Mouse (Mus musculus) liver, embryonic 13.5 days (tissue): ENCODE data around the gene Hnrnpab. TPM values are rescaled to one million over a fixed set of nuclear protein-coding genes. Genes with fewer than 3 reads are reported as not detected.
"Not testable (repeated sequence)": the region's sequence is repeated elsewhere in the genome, so short reads cannot be mapped to it uniquely, and the experiment has no call there.

Source experiments
- ATAC-seq: fragments of 200-750 bp; cut with Nextera tagmentation; 2 replicates; pipeline ENCODE4 v1.8.0; 2017; ENCODE audit warnings: low read depth, mild to moderate bottlenecking, moderate number of reproducible peaks, moderate library complexity
- DNase-seq: peaks from one replicate; pipeline ENCODE4 v3.0.0; 2022
- H3K27ac ChIP-seq: fragments of 300-500 bp; sonication (generic); 2 replicates; pipeline ENCODE4 v1.5.1; 2015; ENCODE audit warnings: moderate library complexity, mild to moderate bottlenecking, inconsistent platforms
- H3K27me3 ChIP-seq: fragments of 300-500 bp; sonication (generic); 2 replicates; pipeline ENCODE4 v1.6.1; 2015; ENCODE audit warnings: mild to moderate bottlenecking, inconsistent platforms
- H3K36me3 ChIP-seq: fragments of 300-500 bp; sonication (generic); 2 replicates; pipeline ENCODE4 v1.6.1; 2015; ENCODE audit warnings: mild to moderate bottlenecking, inconsistent platforms
- H3K4me1 ChIP-seq: fragments of 300-500 bp; sonication (generic); replicated peaks from 2 replicates; pipeline ENCODE4 v1.6.1; 2015; ENCODE audit warnings: inconsistent platforms
- H3K4me2 ChIP-seq: fragments of 300-500 bp; sonication (generic); 2 replicates; pipeline ENCODE4 v1.6.1; 2015; ENCODE audit warnings: inconsistent platforms, mild to moderate bottlenecking, moderate library complexity
- H3K4me3 ChIP-seq: fragments of 300-500 bp; sonication (generic); replicated peaks from 2 replicates; pipeline ENCODE4 v1.5.1; 2015; ENCODE audit warnings: mild to moderate bottlenecking, inconsistent platforms
- H3K9ac ChIP-seq: fragments of 300-500 bp; sonication (generic); 2 replicates; pipeline ENCODE4 v1.6.1; 2015; ENCODE audit warnings: mild to moderate bottlenecking, inconsistent platforms
- H3K9me3 ChIP-seq: fragments of 300-500 bp; sonication (generic); replicated peaks from 2 replicates; pipeline ENCODE4 v1.6.1; 2016; ENCODE audit warnings: inconsistent platforms
- WGBS: fragments of 180-500 bp; shearing (Covaris S2); methylation state at CpG from one replicate; pipeline ENCODE4 v1.1.7; 2015; ENCODE audit not compliant: insufficient replicate concordance; 5-methylcytosine and 5-hydroxymethylcytosine counted together
- polyA plus RNA-seq: library from polyadenylated mRNA; unstranded; fragments of >200 nt; fragmentation: Nextera tagmentation; extraction: Ambion mirVana; gene quantifications from 2 replicates; pipeline ENCODE4 v1.2.1, GENCODE M21; 2015

Gene Hnrnpab
- polyA plus RNA-seq, 1 experiment from 2014 or later: 250 TPM

DNA sequence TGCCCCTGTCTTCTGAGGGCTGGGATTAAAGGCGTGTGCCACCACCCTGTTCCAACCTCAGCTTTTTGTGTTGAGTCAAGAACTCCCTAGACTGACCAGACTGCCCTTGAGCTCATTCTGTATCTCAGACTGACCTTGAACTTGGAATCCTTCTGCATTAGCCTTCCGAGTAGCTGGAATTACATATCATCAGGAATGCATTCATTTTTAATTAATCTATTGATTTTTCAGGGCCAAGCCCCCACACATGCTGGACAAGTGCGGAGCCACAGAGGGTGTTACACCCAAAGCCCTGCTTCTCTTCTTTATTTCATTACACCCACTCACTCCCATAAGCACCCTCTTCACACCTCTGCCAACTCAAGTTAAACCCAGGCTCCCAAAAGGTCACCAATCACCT, 27.1 kb upstream of the Hnrnpab start:
- Histone ChIP-seq H3K27ac (peak overlapping the region; percentile 91), H3K4me3 (no peak overlapping the region), H3K4me1 (peaks cover 71% of the 10 kb centered on the region), H3K27me3 (0 out of 2 replicates have a peak, but pooled peaks cover 2% of the 10 kb centered on the region), H3K9ac (peak overlapping the region; percentile 24; the same call in 1 of the 2 replicates), H3K9me3 (no peaks in the 10 kb centered on the region), H3K36me3 (peaks cover 12% of the 10 kb centered on the region), H3K4me2 (no peak overlapping the region)
- 90% methylated on average over 3 of the region's 3 CpGs for WGBS
- ATAC-seq (no peak), DNase-seq (no peak)

DNA sequence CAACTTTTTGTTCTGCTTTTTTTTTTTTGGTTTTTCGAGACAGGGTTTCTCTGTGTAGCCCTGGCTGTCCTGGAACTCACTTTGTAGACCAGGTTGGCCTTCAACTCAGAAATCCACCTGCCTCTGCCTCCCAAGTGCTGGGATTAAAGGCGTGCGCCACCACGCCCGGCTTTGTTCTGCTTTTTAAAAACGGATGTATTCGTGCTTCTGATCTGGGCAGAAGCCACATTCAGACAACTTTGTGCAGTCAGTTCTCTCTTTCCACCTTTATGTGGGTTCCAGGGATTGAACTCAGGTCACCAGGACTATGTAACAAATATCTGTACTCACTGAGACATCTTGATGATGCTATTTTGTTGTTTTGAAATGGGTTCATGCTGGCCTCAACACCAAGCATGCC, 26.6 kb upstream of the Hnrnpab start:
- Histone ChIP-seq H3K36me3 (peaks cover 17% of the 10 kb centered on the region), H3K4me1 (peaks cover 67% of the 10 kb centered on the region)
- not testable (repeated sequence) for H3K4me3 ChIP-seq, H3K9ac ChIP-seq, H3K27ac ChIP-seq, H3K27me3 ChIP-seq, H3K4me2 ChIP-seq, DNase-seq, H3K9me3 ChIP-seq, ATAC-seq
- WGBS: 66% methylated on average over 7 of the region's 7 CpGs

DNA sequence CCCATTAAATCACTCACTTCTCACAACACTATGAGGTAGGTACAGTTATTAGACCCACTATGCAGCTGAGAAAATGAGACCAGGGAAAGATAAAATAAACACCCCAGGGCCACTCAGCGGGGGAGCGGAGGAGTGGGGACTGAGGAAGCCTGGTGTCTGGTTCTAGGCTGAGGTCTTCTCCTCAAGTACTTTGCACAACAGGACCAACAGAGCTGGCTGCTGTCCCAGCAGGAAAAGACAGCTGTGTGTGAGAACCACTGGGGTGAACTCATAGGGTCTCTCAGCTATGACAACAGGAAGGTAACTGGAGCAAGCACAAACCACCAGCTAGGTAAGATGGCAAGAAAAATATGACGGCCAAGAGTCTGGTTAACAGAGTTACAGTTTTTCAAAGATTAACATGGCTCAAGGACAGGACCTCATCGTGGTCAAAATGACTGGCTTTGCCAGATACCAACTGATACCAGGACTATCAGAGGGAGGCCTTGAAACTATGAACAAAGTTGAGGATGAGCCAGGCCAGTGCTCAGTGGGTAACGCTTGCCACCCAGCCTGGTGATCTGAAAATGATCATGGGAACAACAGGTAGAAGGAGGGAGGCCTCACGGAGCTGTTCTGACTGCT, 25.6 kb upstream of the Hnrnpab start:
- ATAC-seq (no peak), DNase-seq (no peak)
- no peak overlapping the region for H3K4me3 ChIP-seq
- H3K27me3 ChIP-seq: no peaks in the 10 kb centered on the region
- no peaks in the 10 kb centered on the region for H3K9me3 ChIP-seq
- peaks cover 27% of the 10 kb centered on the region for H3K36me3 ChIP-seq
- H3K4me2 ChIP-seq: no peak overlapping the region
- no peak overlapping the region for H3K9ac ChIP-seq
- peak overlapping the region; percentile 32; the same call in 1 of the 2 replicates for H3K27ac ChIP-seq
- H3K4me1 ChIP-seq: peaks cover 58% of the 10 kb centered on the region
- 60% methylated on average over 6 of the region's 6 CpGs for WGBS

DNA sequence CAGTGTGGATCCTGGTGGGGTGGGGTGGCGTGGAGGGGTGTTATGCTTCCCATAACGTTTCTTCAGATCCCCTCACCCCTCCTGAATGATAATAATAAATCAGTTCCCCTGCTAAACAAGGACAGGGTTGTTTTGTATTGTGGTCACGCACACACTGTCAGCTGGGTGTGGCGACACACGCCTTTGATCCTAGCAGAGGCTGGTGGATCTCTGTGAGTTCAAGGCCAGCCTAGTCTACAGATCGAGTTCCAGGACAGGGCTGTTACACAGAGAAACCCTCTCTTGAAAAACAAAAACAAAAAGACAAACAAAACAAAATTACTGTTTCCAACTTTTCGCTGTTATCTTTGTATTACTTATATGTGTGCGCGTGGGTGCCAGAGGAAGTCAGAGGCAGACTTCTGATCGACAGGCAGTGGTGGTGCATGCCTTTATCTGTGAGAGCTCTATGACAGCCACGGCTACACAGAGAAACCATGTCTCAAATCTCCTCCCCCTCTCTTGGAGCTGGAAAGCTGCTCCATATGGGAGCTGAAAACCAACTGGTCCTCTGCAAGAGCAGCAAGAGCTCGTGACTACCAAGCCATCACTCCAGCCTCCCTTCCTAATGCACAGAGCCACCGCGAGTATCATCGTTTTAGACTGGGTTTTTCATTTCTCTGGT, 23.1 kb upstream of the Hnrnpab start:
- DNase-seq: no peak
- H3K36me3 ChIP-seq: peaks cover 49% of the 10 kb centered on the region
- WGBS: 55% methylated on average over 15 of the region's 15 CpGs
- no peak for ATAC-seq
- no peak overlapping the region for H3K27ac ChIP-seq
- H3K4me1 ChIP-seq: peaks cover 51% of the 10 kb centered on the region
- no peaks in the 10 kb centered on the region for H3K9me3 ChIP-seq
- no peak overlapping the region for H3K9ac ChIP-seq
- H3K27me3 ChIP-seq: no peaks in the 10 kb centered on the region
- H3K4me2 ChIP-seq: no peak overlapping the region
- H3K4me3 ChIP-seq: no peak overlapping the region

DNA sequence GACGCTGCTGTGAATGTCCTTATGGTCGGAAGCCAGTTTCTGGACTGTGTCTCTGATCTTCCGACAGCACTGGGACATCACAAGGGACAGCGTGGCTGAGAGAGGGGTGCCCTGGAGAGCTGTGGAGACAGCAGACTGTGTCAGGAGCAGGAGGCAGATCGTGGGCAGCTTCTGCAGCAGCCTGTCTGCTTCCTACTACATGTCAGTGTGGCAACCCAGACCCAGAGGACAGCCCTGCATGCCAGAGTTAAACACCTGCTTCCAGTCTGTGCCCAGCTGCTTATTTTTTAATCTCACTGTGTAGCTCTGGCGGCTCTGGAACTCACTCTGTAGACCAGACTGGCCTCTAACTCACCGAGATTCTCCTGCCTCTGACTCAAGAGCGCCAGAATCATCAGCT, 21.3 kb upstream of the Hnrnpab start:
- Histone ChIP-seq H3K36me3 (peaks cover 68% of the 10 kb centered on the region), H3K27me3 (no peaks in the 10 kb centered on the region), H3K27ac (no peak overlapping the region), H3K9me3 (no peaks in the 10 kb centered on the region), H3K9ac (no peak overlapping the region), H3K4me2 (no peak overlapping the region), H3K4me1 (peaks cover 49% of the 10 kb centered on the region), H3K4me3 (no peak overlapping the region)
- ATAC-seq (no peak), DNase-seq (no peak)
- 82% methylated on average over 8 of the region's 8 CpGs for WGBS

DNA sequence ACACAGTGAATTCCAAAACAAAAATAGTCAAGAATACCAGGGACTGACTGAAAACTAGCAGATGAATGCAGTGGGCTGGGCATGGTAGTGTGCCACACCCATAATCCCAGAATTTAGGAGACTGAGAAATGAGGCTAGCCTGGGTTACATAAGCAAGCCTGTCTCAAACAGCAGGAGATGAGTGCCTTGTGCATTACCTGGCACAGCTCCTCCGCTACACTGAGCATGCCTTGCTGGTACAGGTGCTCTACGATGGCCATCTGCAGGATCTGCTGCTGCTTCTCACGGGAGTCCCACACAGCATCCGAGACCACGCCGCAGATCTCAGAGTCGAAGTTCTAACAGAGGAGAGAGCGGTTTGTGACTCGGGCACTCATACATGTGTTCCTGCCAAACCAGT, 20.8 kb upstream of the Hnrnpab start:
- DNase-seq (no peak), ATAC-seq (no peak)
- peaks cover 48% of the 10 kb centered on the region for H3K4me1 ChIP-seq
- H3K9me3 ChIP-seq: no peaks in the 10 kb centered on the region
- no peak overlapping the region for H3K4me2 ChIP-seq
- 84% methylated on average over 9 of the region's 9 CpGs for WGBS
- H3K27ac ChIP-seq: no peak overlapping the region
- H3K27me3 ChIP-seq: no peaks in the 10 kb centered on the region
- peaks cover 73% of the 10 kb centered on the region for H3K36me3 ChIP-seq
- no peak overlapping the region for H3K4me3 ChIP-seq
- no peak overlapping the region for H3K9ac ChIP-seq

DNA sequence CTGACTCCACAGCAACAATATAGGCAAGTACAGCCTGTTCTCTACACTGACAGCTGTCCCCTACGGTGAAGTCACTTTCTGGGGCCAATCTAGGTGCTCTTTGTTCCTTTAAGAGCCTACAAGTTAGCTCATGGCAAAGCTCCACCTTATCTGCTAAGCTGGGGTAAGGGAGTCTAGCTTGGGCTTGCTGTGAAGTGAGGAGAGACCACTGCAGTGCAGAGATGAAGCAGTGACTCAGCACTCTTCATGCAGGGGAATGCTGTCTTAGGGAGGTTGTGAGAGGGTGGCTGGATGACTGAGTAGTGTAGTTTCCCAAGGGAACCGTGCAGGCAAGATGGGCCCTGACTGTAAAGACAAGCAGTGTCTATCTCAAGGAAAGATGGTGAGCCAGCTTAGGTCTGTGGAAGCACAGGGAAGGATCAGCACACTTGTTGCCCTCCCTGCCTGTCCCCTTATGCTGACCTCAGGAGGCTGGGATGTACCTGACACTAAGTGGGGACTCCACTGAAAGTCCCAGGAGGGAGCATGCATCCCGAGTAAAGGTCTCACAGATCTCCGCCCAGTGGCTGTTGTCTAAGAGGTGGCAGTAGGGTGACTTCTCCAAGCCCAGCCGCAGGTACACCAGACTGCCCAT, 18.7 kb upstream of the Hnrnpab start:
- WGBS: 58% methylated on average over 5 of the region's 5 CpGs
- Histone ChIP-seq H3K4me2 (no peak overlapping the region), H3K27ac (peak overlapping the region; percentile 69), H3K27me3 (no peaks in the 10 kb centered on the region), H3K4me1 (peaks cover 61% of the 10 kb centered on the region), H3K9ac (peak overlapping the region; percentile 29), H3K36me3 (peaks cover 81% of the 10 kb centered on the region), H3K4me3 (no peak overlapping the region), H3K9me3 (no peaks in the 10 kb centered on the region)
- DNase-seq (peak; percentile 47), ATAC-seq (peak; percentile 70)

DNA sequence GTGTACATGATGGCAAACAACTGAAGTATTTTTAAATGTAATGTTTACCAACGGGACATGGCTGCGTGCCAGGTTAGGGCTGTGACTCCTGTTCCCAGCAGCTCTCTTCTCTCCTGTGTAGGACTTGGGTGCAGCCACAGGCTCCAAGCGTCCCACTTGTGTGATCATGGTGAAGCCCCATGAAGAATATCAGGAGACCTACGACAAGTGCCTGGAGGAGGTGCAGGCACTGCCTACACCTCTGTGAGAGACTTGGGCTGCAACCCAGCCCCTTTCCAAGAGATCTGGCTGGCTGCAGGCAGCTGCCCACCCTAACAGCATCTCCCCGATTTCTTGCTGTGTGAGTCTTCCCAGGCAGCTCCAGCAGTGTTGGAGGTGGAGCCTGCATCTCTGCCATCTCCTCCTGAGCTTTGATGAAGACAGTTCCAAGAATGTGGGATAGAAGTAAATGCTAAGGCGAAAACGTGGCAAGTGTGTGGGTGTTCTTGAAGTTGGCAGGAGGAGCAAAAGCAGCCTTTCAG, 16.4 kb upstream of the Hnrnpab start:
- peaks cover 69% of the 10 kb centered on the region for H3K4me1 ChIP-seq
- ATAC-seq: no peak
- 78% methylated on average over 7 of the region's 7 CpGs for WGBS
- H3K9me3 ChIP-seq: no peaks in the 10 kb centered on the region
- H3K27me3 ChIP-seq: no peaks in the 10 kb centered on the region
- H3K9ac ChIP-seq: no peak overlapping the region
- peaks cover 65% of the 10 kb centered on the region for H3K36me3 ChIP-seq
- no peak overlapping the region for H3K27ac ChIP-seq
- H3K4me2 ChIP-seq: no peak overlapping the region
- H3K4me3 ChIP-seq: no peak overlapping the region
- DNase-seq: no peak

DNA sequence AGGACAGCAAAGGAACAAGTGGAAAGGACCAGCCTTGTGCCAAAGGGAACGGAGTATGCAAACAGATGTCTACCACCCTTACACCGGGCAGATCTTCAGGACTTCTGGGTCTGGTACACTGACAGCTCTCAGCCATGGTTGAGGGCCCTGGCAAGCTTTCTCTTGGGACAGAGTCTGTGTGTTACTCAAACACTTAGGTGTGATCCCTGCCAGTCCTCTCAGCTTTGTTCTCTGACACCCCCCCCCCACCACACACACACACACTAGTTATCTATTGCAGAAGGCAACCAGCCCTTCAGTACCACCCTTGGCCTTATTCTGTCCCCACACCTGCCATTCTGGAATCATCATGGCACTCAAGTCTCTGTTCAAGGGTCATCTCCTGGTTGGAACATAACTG, 15.1 kb upstream of the Hnrnpab start:
- no peaks in the 10 kb centered on the region for H3K9me3 ChIP-seq
- H3K9ac ChIP-seq: peak overlapping the region; percentile 85
- no peak overlapping the region for H3K4me3 ChIP-seq
- WGBS: 91% methylated on average over 2 of the region's 2 CpGs
- H3K36me3 ChIP-seq: peaks cover 52% of the 10 kb centered on the region
- H3K4me1 ChIP-seq: peaks cover 69% of the 10 kb centered on the region
- H3K27ac ChIP-seq: no peak overlapping the region
- H3K27me3 ChIP-seq: no peaks in the 10 kb centered on the region
- H3K4me2 ChIP-seq: peak overlapping the region; percentile 91
- DNase-seq (no peak), ATAC-seq (no peak)

DNA sequence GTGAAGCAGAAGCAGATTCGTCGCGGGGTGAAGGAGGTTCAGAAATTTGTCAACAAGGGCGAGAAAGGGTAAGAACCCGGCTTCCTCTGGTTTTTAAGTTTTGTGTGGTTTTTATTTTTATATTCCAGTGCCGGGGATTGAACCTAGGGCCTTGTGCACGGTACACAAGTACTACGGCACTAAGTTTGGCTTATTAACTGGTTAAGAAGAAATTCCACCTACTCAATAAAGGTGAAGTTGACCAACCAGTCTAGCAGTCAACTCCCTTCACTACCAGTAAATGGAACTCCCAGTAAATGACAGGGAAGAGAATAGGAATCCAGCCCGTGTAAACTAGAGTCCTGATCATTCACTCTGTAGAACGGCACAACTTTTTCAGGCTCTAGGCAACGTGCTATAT, 13.4 kb upstream of the Hnrnpab start:
- peak overlapping the region; percentile 86 for H3K4me3 ChIP-seq
- WGBS: under 1% methylated on average over 11 of the region's 11 CpGs
- no peaks in the 10 kb centered on the region for H3K27me3 ChIP-seq
- peak overlapping the region; percentile 85 for H3K9ac ChIP-seq
- DNase-seq: no peak
- no peaks in the 10 kb centered on the region for H3K9me3 ChIP-seq
- peak overlapping the region; percentile 64 for H3K27ac ChIP-seq
- peak overlapping the region; percentile 91 for H3K4me2 ChIP-seq
- no peak for ATAC-seq
- H3K4me1 ChIP-seq: peaks cover 75% of the 10 kb centered on the region
- H3K36me3 ChIP-seq: peaks cover 37% of the 10 kb centered on the region

DNA sequence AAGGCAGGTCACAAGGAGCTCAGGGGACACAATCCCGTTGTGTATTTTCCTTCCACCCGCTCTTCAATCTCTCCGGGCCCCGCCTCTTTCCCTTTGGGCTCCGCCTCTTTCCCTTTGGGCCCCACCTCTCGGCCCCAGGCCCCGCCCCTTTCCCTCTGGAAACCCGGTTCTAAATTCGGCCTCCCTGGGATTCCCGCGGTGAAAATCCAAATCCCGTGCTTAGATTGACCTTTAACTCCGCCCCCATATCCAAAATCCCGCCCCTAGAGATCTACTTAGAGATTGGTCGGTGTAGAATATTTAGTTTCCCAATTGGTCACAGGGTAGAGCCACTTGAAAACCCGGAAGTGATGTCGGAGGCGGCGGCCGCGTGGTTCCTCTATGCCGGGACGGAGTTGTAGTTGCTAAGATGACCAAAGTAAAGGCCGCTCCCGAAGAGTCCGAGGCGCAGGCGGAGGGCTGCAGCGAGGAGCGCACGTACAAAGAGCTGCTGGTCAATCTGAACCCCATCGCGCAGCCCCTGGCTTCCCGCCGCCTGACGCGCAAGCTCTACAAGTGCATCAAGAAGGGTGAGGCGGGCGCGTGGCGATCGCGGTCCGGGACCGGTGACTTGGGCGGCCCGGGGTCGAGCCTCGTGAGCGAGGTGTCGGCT, 12.9 kb upstream of the Hnrnpab start, which contains the start of gene Nhp2:
Nhp2 (plus strand) TSS at position 327 of the 652 bp plus-strand sequence.
- H3K9ac ChIP-seq: peak within 1 kb of the TSS; percentile 85
- WGBS: under 1% methylated on average over 51 of the region's 51 CpGs
- H3K27me3 ChIP-seq: no peaks in the 10 kb centered on the region
- peaks cover 32% of the 10 kb centered on the region for H3K36me3 ChIP-seq
- ATAC-seq (peak; percentile 80), DNase-seq (peak; percentile 95)
- H3K4me3 ChIP-seq: peak within 1 kb of the TSS; percentile 86
- H3K4me2 ChIP-seq: peak within 1 kb of the TSS; percentile 91
- H3K27ac ChIP-seq: peak within 1 kb of the TSS; percentile 64
- no peaks in the 10 kb centered on the region for H3K9me3 ChIP-seq
- peaks cover 75% of the 10 kb centered on the region for H3K4me1 ChIP-seq
